Mouse (Mus musculus): ENCODE data around the gene Sdsl. TPM values are rescaled to one million over a fixed set of nuclear protein-coding genes. Genes with fewer than 3 reads are reported as not detected.

Gene Sdsl
- total RNA-seq, 2 experiments from 2014 or later = 2.4 to 3.7 TPM

DNA sequence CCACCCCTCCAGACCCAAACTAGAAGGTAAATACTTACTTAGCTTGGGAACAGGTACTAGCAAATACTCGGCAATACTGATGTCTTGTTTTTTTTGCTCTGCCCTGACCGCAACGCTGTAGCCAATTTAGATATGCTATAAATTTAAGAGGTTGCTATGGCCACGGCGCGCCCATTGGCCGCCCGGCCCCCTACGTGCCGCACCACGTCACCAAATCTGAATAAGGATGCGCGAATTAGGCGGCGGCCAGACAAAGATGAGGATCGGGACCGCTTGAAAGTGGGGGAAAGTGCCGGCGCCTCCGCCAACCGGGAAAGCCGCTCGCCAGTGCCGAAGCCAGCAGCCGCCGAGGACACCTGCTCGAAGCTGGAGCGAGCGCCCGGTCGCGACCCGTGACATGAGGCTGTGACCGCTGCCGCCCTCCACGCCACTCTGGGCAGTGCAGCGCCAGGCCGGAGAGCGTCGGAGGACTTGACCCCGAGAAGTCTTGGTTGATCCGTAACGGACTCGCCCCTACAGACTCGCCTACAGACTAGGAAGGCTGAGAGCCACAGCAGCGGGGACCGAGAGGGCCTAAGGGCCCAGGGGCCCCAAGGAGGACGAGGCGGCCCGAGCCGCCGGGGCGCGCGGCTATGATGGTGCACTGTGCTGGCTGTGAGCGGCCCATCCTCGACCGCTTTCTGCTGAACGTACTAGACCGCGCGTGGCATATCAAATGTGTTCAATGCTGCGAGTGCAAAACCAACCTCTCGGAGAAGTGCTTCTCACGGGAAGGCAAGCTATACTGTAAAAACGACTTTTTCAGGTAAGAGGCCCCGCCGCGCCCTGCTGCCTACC, 40.7 kb downstream of the Sdsl start, which contains the start of gene Lhx5:
Gene Lhx5 (plus strand): TSS at position 51 of the 837 bp plus-strand sequence.
- intact Hi-C loops (cut with DNase I) = no loop called here
- DNase-seq = peak; percentile 52

- intact Hi-C loops (cut with DNase I) = no loop called here
- DNase-seq = no peak
Measured at GRCm38 (mm10) chr5:120431001-120431583, 41.5 kb downstream of the Sdsl start.

DNA sequence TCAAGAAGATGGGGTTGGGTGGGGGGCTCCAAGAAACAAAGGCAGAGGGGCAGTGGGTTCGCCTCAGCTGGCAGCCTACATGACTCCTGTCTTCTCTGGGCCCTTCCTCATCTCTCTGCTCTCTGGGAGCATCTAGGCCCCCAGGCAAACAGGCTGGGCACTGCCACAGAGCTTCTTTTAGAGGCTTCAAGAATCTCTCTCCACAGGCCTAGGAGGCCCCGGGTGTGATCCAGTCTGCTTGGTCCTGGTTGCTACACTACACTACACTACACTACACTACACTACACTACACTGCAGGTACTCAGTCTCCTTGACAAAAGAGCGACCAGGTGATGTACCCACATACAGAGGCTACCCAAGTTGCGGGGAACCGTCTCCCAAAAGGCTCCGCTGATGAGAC, 42.9 kb downstream of the Sdsl start:
- DNase-seq = no peak
- intact Hi-C loops (cut with DNase I) = no loop called here

DNA sequence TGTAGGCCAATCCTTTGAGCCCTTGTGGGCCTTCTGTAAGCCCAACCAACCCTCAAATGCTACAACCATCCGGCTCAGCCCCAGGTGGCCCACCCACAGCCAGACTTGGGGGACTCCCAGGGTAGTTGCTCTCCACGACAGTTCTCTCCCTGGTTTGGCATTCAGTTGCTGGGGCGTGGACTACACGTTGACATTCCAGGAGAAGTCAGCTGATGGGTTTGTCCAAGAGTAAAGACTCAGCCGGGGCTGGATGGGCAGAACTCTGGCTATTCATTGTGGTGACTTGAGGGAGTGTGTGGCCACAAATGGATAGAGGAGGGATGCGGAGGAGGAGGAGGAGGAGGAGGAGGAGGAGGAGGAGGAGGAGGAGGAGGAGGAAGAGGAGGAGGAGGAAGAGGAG, 43.6 kb downstream of the Sdsl start:
- intact Hi-C loops (cut with DNase I) = no loop called here

DNA sequence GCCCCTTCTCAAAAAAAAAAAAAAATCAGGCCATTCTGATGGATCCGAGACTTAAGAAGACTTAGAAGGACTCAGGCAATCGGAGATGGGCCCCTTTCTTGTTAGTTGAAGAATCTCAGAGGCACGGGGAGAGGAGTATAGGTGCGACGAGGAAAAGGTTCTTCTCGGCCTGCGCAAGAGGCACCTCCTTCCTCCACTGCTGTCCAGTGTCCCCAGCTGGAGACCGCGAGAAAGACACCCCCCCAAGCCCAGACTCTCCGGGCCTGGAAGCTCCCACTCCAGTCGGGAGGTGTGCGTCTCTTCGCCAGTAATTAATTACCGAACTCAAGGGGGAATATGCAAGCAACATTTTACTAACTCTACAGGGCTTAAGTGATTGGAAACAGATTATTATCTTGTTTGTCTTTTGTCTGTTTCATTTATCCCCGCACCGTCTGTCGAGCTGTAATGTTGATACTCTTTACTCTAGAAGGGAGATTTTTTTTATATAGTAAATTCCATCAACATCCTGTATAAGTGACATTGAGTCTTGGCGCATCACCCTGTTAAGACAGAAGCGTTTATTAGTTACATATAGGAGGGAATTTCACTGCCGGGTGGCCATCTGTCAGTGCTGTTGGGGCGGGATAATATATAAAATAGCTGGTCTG, 44.3 kb downstream of the Sdsl start:
- intact Hi-C loops (cut with DNase I) = no loop called here
- no peak for DNase-seq

More for the DNA sequence above, 43.6 kb downstream of the Sdsl start:
- no peak for DNase-seq

DNA sequence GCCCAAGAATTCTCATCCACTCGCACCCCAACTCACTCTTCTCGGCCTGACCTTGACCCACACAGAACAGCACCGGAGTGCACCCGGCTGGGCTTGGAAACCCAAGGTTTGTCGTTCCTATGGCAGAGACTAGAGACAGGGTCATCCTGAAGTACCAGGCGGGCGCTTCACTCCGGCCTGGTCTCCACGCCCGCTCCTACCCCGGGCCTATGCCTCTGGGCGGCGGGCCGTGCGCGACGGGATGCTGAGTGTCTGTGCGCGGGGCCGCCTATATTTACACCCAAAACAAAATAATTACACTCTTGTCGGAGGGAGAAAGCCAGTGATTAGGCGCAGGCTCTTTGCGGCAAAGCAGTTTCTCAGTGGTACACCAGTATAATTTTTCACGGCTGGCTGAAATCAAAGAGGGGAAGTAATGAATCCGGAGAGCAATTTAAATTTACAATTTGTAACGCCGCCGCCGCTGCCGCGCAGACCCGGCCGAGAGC, 45.1 kb downstream of the Sdsl start:
- intact Hi-C loops (cut with DNase I) = no loop called here
- DNase-seq = no peak

DNA sequence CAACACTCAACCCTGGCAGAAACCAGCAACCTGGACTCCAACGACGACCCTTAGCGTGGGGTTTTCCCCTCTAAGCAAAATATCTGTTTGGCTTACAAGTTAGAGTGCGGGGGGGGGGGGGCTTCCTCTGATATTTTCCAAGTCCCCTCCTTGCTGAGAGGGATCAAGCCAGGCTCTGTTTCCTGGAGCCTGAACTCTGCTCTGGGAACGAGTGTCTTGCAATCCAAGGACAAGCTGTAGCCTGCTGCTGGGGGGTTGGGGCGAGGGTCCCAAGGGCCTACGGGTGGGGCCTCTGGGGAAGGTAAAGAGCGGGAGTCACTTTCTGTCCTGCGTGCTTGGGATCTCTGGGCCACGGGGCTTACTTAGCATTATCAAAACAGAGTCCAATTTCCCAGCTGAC, 46.0 kb downstream of the Sdsl start:
- no peak for DNase-seq

DNA sequence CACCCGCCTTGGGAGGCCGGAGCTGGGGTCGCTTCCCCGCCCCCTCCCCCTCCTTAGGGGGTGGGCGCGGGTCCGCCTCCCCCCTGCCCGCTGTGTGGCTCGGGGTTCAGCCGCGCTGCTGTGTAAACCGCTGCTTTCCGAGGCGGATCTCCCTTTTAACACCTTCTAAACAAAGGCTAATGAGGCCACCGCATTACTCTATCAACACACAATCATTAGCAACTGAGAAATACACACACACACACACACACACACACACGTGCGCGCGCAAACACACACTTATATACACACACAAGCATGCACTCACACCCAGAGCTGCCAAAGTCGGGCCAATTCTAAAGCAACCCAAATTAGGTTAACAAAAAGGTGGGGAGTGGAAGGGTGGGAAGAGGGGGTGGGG, 46.9 kb downstream of the Sdsl start:
- intact Hi-C loops (cut with DNase I) = no loop called here
- no peak for DNase-seq

More for the DNA sequence above, 46.0 kb downstream of the Sdsl start:
- intact Hi-C loops (cut with DNase I) = no loop called here

GRCm38 (mm10) chr5:120424657-120425056, 48.0 kb downstream of the Sdsl start:
- DNase-seq = no peak
- intact Hi-C loops (cut with DNase I) = no loop called here

- peak; percentile 64 for DNase-seq
- intact Hi-C loops (cut with DNase I) = no loop called here
Measured at GRCm38 (mm10) chr5:120424039-120424438, 48.6 kb downstream of the Sdsl start.

- intact Hi-C loops (cut with DNase I) = no loop called here
- DNase-seq = no peak
Measured at GRCm38 (mm10) chr5:120420106-120420505, 52.5 kb downstream of the Sdsl start.

DNA sequence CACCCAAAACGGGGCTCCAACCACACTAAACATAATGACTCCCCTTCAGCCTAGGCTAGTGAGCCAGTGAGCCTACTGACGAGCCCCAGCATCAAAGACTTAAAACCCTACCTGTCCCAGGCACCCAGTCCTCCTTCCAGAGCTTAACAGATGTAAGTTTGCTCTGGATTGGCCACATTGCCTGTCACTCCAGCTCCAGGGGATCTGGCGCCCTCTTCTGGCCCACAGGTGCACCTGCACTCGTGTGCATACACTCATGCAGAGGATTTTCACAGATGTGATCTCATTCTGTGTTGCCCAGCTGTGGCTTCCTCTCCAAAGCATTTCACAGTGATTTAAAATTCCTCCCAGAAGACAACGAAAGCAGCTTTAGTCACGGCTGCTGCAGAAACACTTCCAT, 59.2 kb downstream of the Sdsl start:
- no peak for DNase-seq
- intact Hi-C loops (cut with DNase I) = no loop called here

GRCm38 (mm10) chr5:120409385-120410378, 62.9 kb downstream of the Sdsl start:
- DNase-seq = no peak

DNA sequence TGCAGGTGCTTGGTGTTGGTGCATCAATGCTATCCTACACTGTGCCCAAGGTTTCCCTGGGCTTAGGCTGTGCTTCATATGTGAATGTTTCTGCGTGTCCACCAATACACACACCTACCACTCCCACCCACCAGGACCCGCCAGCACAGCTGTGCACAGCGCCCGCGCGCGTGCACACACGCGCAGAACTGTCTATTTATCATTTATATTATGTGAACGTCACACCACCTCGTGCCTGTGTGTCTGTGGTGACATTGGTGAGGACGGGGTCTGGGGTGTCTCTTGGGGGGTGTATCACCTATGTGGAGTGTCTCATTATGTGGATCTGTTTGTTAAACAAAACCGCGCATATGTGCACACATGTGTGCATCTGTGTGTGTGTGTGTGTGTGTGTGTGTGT, 63.7 kb downstream of the Sdsl start:
- intact Hi-C loops (cut with DNase I) = no loop called here
- DNase-seq = no peak

More at GRCm38 (mm10) chr5:120409385-120410378, 62.9 kb downstream of the Sdsl start:
- intact Hi-C loops (cut with DNase I) = no loop called here

Other genes with a start within 250 kb of the Sdsl start
- gene Lhx5, start 41.1 kb downstream of the Sdsl start, total RNA-seq (2021) = 1 to 10 TPM in 1 of 2 experiments, under 1 TPM in 1; 0.86 to 1.4 TPM
- gene Sds, start 3.7 kb upstream of the Sdsl start, total RNA-seq (2021) = not detected
- 10 to 100 TPM; 38.8 to 43.9 TPM for gene Plbd2, start 30.8 kb upstream of the Sdsl start, total RNA-seq (2021)
- gene Slc8b1, start 38.4 kb upstream of the Sdsl start, total RNA-seq (2021) = 1 to 10 TPM; 3.3 to 4.6 TPM
- 10 to 100 TPM; 42.0 to 44.1 TPM for gene Tpcn1, start 115.9 kb upstream of the Sdsl start, total RNA-seq (2021)
- under 1 TPM; 0.58 to 0.64 TPM for gene Iqcd, start 116.2 kb upstream of the Sdsl start, total RNA-seq (2021)
- 10 to 100 TPM; 22.7 to 26.0 TPM for gene Rita1, start 139.8 kb upstream of the Sdsl start, total RNA-seq (2021)
- 10 to 100 TPM; 52.0 to 55.4 TPM for gene Ddx54, start 139.9 kb upstream of the Sdsl start, total RNA-seq (2021)
- under 1 TPM in 1 of 2 experiments, not detected in 1; 0.40 TPM for gene Cfap73, start 161.4 kb upstream of the Sdsl start, total RNA-seq (2021)
- gene Rasal1, start 176.0 kb upstream of the Sdsl start, total RNA-seq (2021) = 10 to 100 TPM; 42.2 to 54.6 TPM
- 100 to 1,000 TPM; 122 to 124 TPM for gene Dtx1, start 239.1 kb upstream of the Sdsl start, total RNA-seq (2021)